Mouse (Mus musculus) layer of hippocampus, postnatal 10 days (tissue): ENCODE measurements at regions not wholly inside any gene's neighbourhood (a gene's known extent, or its start where the extent isn't known, plus 50 kb on each side); places are given as distances from the start of the nearest gene placed in this dataset.

Source experiments
- DNase-seq, 2 experiments: peaks; one replicate each; pipeline ENCODE4 v3.0.0; 2021; ENCODE audit warnings: low spot score in 2 of 2

GRCm38 (mm10) chr14:55301996-55302395 is 80.2 kb downstream of the Dhrs2 start:
- no peak for DNase-seq

GRCm38 (mm10) chr14:55313615-55314014 is 91.8 kb downstream of the Dhrs2 start:
- DNase-seq: no peak

GRCm38 (mm10) chr14:55323897-55324296 is 102.1 kb downstream of the Dhrs2 start:
- no peak for DNase-seq

GRCm38 (mm10) chr14:55324335-55324734 is 102.5 kb downstream of the Dhrs2 start:
- no peak for DNase-seq

- no peak for DNase-seq
Observed at GRCm38 (mm10) chr14:55333812-55334211, 112.0 kb downstream of the Dhrs2 start.

- no peak for DNase-seq
Observed at GRCm38 (mm10) chr14:55334305-55334704, 112.5 kb downstream of the Dhrs2 start.

- DNase-seq: no peak
Observed at GRCm38 (mm10) chr14:55335586-55335985, 113.8 kb downstream of the Dhrs2 start.

GRCm38 (mm10) chr14:55336451-55337195 is 114.8 kb downstream of the Dhrs2 start:
- no peak for DNase-seq

GRCm38 (mm10) chr14:55338010-55338409 is 116.2 kb downstream of the Dhrs2 start:
- DNase-seq: no peak

GRCm38 (mm10) chr14:55338500-55338899 is 116.7 kb downstream of the Dhrs2 start:
- no peak for DNase-seq

GRCm38 (mm10) chr14:55339036-55339614 is 117.3 kb downstream of the Dhrs2 start:
- DNase-seq: no peak

- no peak for DNase-seq
Observed at GRCm38 (mm10) chr14:55343341-55343740, 121.5 kb downstream of the Dhrs2 start.

- DNase-seq: no peak
Observed at GRCm38 (mm10) chr14:55343914-55344313, 122.1 kb downstream of the Dhrs2 start.

- DNase-seq: no peak
Observed at GRCm38 (mm10) chr14:55345091-55345490, 123.3 kb downstream of the Dhrs2 start.

GRCm38 (mm10) chr14:55348098-55348497 is 126.3 kb downstream of the Dhrs2 start:
- DNase-seq: no peak

- no peak for DNase-seq
Observed at GRCm38 (mm10) chr14:55357258-55357657, 121.3 kb upstream of the Dhrs4 start.

- no peak for DNase-seq
Observed at GRCm38 (mm10) chr14:55358429-55358828, 120.1 kb upstream of the Dhrs4 start.

GRCm38 (mm10) chr14:55362316-55362715 is 116.2 kb upstream of the Dhrs4 start:
- no peak for DNase-seq

- no peak for DNase-seq
Observed at GRCm38 (mm10) chr14:55362757-55363156, 115.8 kb upstream of the Dhrs4 start.

GRCm38 (mm10) chr14:55370384-55370783 is 108.2 kb upstream of the Dhrs4 start:
- DNase-seq: no peak

GRCm38 (mm10) chr14:55372960-55373359 is 105.6 kb upstream of the Dhrs4 start:
- no peak for DNase-seq

GRCm38 (mm10) chr14:55386773-55387172 is 91.8 kb upstream of the Dhrs4 start:
- DNase-seq: peak in 1 of 2 experiments; percentile 8

- DNase-seq: no peak
Observed at GRCm38 (mm10) chr14:55387378-55387777, 91.2 kb upstream of the Dhrs4 start.
